Mouse (Mus musculus): ENCODE measurements around the gene Sntg2. TPM values are rescaled to one million over a fixed set of nuclear protein-coding genes. Genes with fewer than 3 reads are reported as not detected.
A peak's percentile ranks its signal among the peaks of the same experiment; 100 is the strongest.

The Sntg2 gene
- total RNA-seq, 2 experiments from 2014 or later: not detected

DNA sequence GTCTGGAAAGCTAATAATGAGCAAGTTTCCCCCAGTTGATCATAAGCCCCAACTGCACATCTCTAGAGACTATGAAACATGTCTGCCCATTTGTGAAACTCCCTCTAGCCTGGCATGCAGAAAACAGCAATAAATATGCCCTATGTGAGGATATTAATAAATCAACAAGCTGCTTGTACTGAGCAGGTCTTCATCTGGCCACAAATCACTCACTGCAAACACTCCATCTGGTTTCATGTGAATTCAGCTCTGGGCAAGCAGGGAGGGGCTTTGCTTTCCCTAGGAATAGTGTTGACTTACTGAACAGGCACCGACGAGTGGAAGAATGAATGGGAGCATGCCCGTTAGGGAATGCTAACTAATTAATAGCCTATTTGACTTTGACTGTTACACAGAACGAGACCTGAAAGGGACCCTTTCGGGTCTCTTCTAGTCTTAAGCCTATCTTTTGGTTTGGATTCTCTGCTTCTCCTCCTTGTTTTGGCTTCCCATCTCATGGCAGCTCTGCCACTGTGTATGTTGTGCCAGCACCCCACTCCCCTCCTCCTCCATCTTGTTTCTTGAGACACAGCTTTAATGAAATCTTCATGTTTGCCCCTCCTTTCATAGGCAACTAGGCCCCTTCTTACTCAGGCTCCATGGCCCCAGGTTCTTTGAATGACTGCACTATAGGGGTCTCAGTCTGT lies 86.1 kb downstream of the Sntg2 start:
- no peak for ATAC-seq (replicated peaks; ENCODE audit: poor library complexity, severe bottlenecking)

DNA sequence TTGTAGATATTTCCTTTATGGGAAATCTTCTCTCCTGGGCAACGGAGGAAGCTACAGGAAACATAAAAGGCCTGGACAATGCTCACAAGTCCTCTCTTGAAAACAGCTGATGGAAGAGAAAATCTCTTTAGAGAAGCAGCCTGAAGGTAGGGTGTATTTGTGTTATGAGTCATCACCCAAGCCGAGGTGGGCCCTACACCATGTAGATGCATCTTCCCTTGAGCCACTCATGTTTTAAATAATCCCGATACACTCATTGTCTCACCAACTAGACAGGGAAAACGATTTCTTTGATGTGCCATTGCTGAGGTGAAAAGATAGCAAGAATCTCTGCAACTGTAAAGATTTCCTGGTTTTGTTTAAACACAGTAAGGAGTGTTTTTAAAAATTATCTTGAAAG lies 89.4 kb downstream of the Sntg2 start:
- no peak for ATAC-seq (replicated peaks; ENCODE audit: poor library complexity, severe bottlenecking)

DNA sequence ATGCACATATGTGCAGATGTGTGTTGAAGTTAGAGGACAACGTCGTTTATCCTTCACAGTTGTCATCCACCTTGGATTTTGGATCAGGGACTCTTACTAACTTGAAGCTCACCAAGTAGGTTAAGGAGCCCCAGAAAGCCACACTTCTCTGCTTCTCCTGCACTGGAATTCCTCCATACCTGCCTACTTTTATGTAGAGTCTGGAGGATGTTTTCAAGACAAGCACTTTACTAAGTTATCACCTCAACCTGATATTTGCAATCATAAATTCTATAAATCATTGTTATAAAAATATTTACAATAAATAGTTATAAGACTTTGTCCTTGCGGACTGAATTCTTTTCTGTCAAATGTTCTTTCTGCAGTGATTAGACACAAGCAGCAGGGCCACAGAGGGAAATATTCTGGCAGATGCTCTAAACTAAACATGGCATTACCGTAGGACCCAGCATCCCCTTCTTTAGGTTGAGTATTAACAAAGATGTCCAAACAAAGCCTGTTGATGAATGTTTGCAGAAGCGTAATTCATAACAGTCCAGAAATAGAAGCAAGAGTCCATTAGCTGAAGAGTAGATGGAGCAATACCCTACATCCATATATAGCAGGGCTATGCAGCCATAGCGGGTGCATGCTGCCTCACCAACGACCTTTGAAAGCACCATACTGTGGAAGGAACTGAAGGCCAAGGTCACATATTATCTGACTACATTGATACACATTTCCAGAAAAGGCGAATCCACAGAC lies 100.8 kb downstream of the Sntg2 start:
- no peak for ATAC-seq (replicated peaks; ENCODE audit: poor library complexity, severe bottlenecking)

DNA sequence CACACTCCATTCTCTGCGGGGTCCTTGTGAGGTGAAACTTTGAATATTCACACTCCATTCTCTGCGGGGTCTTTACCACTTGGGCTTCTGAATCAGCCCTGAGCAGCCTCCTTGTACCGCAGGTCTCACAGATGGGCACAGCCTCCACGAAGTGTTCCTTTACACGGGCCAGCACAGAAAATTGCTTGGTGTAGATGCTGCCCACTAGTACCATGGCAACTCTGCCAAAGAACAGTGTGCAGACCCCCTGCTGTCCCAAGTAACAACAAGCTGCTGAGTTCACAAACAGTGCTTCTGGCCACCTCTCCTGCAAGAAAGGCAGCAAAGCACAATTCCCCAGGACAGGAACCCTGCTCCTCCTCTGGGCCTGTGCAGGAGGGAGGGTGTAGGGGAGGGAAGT lies 109.0 kb downstream of the Sntg2 start:
- no peak for ATAC-seq (replicated peaks; ENCODE audit: poor library complexity, severe bottlenecking)

- ATAC-seq (replicated peaks; ENCODE audit: poor library complexity, severe bottlenecking): no peak
These were observed 112.0 kb downstream of the Sntg2 start for GRCm38 (mm10) chr12:30261187-30261586.

- ATAC-seq (replicated peaks; ENCODE audit: poor library complexity, severe bottlenecking): no peak
These were observed 114.5 kb downstream of the Sntg2 start for GRCm38 (mm10) chr12:30258641-30259040.

- peak; percentile 40; the same call in 1 of the 2 replicates for ATAC-seq (replicated peaks; ENCODE audit: poor library complexity, severe bottlenecking)
These were observed 115.5 kb downstream of the Sntg2 start for GRCm38 (mm10) chr12:30257664-30258063.

DNA sequence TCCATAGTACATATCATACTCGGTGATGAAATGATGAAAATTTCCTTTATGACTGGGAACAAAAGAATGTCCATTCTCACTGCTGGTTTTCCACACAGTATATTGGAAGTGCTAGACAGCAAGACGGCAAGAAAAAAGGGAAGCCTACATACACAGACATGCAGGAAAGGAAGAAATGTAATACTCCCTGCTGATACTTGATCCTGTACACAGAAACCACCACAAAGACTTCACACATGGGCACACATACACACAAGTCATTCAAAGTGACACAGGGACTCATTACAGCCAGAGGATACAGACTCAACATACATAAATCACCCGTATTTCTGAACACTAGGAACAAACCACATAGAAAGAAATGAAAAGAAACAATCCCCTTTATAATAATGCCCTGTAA lies 117.0 kb downstream of the Sntg2 start:
- no peak for ATAC-seq (replicated peaks; ENCODE audit: poor library complexity, severe bottlenecking)

DNA sequence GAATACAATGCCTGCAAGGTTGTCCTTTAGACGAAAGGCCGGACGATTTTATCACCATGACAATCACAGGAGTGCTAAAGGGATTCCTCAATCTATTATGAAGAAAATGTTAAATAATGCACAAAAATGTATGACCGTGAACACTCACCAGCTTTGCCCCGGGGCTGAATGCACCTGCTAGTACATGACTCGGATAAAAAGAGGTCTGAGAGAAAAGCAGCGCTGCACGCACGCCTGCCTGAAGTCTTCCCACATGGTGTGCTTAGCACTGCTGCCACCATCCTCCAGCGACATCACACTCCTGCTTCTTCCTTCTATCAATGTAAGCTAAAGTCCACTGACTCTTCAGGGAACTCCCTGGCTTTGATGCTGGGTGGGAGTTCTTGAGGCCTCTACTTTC lies 118.6 kb downstream of the Sntg2 start:
- ATAC-seq (replicated peaks; ENCODE audit: poor library complexity, severe bottlenecking): no peak

- no peak for ATAC-seq (replicated peaks; ENCODE audit: poor library complexity, severe bottlenecking)
These were observed 120.8 kb downstream of the Sntg2 start for GRCm38 (mm10) chr12:30252381-30252780.

DNA sequence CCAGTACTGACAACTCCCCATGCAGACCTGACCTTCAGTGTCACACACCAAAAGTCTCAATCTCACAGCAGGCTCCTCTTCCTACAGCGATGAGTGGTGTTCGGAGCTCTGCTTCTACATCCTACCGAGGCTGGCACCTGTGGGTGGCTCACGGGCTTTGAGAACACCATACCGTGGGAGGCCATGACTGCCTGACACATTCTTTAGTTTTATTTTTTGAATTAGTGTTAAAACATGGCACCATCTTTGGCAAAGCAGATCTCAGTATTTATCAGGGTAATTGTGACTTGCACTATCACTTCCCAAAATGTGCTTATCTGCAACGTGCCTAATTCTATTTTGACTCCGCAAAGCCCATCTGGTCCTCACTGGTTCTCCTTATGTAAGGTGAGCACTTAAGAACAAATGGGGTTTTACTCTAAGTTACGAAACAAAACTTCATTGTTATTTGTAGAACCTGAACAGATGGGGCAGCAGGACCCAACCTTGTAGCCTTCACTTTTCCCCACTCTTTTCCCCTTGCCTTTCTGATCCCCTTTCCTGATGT lies 121.8 kb downstream of the Sntg2 start:
- no peak for ATAC-seq (replicated peaks; ENCODE audit: poor library complexity, severe bottlenecking)

DNA sequence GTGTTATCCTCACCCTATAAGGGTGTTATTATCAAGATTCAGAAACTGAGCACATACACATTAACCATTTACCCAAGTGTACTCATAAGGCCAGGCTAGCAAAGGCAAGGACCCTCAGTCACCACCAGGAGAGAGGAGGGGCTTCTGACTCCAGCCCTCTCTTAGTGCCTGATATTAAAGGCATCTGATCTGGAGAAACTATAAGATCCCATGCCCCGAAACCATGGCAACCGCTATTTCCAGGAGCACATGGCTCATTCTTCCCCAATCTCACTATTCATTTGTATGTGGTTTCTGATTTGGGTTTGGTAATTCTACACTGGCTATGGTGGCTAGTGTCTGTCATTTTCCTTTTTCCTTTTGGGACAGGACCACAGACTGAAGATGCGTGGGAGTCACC lies 124.1 kb downstream of the Sntg2 start:
- no peak for ATAC-seq (replicated peaks; ENCODE audit: poor library complexity, severe bottlenecking)

- ATAC-seq (replicated peaks; ENCODE audit: poor library complexity, severe bottlenecking): no peak
These were observed 126.8 kb downstream of the Sntg2 start for GRCm38 (mm10) chr12:30246286-30246945.

DNA sequence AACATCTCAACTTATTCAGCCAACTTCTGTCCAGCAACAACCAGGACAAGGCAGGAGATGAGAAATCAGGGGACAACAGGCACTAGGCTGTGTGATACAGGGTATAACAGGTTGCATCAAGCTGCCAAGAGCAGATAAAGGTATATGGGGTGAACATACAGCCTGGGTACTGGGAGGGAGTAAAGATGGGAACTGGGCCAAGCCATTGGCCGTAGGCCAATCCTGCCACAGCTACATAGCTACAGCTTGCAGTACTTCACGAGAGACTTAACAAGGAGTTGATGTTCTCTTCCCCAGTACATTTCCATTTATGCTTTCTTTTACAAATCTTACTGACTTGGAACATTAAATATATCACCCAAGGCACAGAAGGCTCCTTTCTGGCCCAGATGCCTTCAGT lies 129.0 kb downstream of the Sntg2 start:
- no peak for ATAC-seq (replicated peaks; ENCODE audit: poor library complexity, severe bottlenecking)

DNA sequence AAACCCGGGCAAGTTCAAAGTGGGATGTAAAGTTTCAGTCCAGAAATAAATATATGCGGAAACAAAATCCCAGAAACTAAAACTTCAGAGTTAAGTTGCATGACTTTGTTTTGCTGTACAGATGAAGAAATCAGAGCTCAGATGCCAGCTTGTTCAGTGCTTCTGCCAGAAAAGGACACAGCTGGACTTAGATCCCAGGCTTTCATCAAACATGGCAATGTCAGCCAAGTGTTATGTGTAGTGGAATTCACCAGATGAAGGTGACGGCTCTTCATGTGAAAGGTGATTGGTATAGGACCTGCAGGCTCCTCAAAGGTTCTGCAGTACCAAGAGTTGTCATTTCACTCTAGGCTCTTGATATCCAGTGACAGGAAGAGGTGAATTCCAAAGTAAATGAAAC lies 132.3 kb downstream of the Sntg2 start:
- no peak for ATAC-seq (replicated peaks; ENCODE audit: poor library complexity, severe bottlenecking)

DNA sequence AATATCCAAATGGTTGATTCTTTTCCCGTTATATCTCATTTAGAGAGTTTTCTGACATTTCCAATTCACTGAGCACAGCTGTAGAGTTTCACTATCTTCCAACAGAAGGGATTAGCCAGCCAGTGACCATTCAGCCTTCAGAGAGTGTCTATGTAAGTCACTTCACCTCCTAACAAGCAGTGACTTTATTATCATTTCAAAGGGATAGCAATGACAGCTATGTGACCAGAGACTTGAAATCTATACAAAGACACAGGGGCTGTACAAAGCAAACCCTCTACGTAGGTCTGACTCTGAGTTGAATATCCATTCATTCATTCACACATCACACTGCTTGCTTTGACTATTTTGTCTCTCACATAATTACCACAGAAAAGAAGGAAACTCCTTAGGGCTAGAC lies 138.2 kb downstream of the Sntg2 start:
- no peak for ATAC-seq (replicated peaks; ENCODE audit: poor library complexity, severe bottlenecking)

DNA sequence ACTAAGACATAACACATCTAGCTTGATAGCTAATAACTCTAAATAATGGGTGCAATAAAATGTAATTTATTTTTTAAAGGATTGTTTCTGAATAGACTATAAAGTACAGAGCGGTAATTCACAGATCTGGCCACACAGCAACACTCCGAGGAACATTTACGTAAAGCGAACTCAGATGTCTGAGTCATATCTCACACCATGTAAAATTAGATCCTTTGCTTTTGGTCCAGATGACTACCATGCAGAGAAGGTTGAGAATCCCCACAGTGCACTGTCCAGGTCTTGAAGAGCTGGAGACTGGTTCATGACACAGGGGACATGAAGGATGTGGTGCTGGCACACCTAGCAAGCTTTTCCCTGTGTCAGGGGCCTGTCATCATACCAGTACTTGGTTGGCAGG lies 145.2 kb downstream of the Sntg2 start:
- ATAC-seq (replicated peaks; ENCODE audit: poor library complexity, severe bottlenecking): no peak

DNA sequence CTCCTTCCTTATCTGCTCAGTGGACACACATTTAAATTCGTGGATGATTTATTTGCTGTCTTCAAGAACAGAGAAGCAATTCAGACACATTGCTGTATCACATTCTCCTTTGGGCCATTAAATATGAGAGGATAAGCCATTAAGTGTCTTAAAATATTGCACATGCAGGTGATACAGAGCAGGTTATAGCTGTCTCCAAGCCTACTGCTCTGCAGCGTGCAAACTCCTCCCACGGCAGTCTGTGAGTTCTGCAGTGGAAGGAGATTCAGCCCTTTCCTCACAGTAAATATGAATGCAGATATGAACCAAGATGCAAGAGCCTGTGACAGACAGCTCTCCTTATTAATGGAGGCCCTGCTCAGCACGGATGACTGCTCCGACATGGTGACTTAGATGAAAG lies 146.9 kb downstream of the Sntg2 start:
- no peak for ATAC-seq (replicated peaks; ENCODE audit: poor library complexity, severe bottlenecking)

GRCm38 (mm10) chr12:30216762-30217441 lies 156.3 kb downstream of the Sntg2 start:
- no peak for ATAC-seq (replicated peaks; ENCODE audit: poor library complexity, severe bottlenecking)

- no peak for ATAC-seq (replicated peaks; ENCODE audit: poor library complexity, severe bottlenecking)
These were observed 158.4 kb downstream of the Sntg2 start for GRCm38 (mm10) chr12:30214761-30215160.

GRCm38 (mm10) chr12:30210388-30210787 lies 162.8 kb downstream of the Sntg2 start:
- no peak for ATAC-seq (replicated peaks; ENCODE audit: poor library complexity, severe bottlenecking)
